Mouse (Mus musculus): ENCODE data around the gene Pbx1. TPM values are rescaled to one million over a fixed set of nuclear protein-coding genes. Genes with fewer than 3 reads are reported as not detected.

Gene Pbx1
- polyA plus RNA-seq, 1 experiment = 80.6 TPM

- Histone ChIP-seq H3K4me1 (peaks cover 97% of the 10 kb centered on the region), H3K4me3 (replicated peaks) (no peak overlapping the region), H3K36me3 (replicated peaks; ENCODE audit: low read length) (peaks cover 51% of the 10 kb centered on the region), H3K27me3 (replicated peaks) (no peaks in the 10 kb centered on the region), H3K9me3 (no peaks in the 10 kb centered on the region)
- no peak for TF ChIP-seq GATA1 (IDR thresholded peaks at IDR 0.05; ENCODE audit: borderline replicate concordance, low read length)
- TF ChIP-seq FLI1 (IDR thresholded peaks at IDR 0.05; ENCODE audit: low read length) = no peak
Measured at GRCm38 (mm10) chr1:168284566-168285141, 147.4 kb downstream of the Pbx1 start.

- Histone ChIP-seq H3K4me3 (replicated peaks) (peak overlapping the region; percentile 69), H3K27me3 (replicated peaks) (no peaks in the 10 kb centered on the region), H3K36me3 (replicated peaks; ENCODE audit: low read length) (peaks cover 48% of the 10 kb centered on the region), H3K9me3 (no peaks in the 10 kb centered on the region), H3K4me1 (peaks cover 95% of the 10 kb centered on the region)
- TF ChIP-seq GATA1 (IDR thresholded peaks at IDR 0.05; ENCODE audit: borderline replicate concordance, low read length) (no peak), FLI1 (IDR thresholded peaks at IDR 0.05; ENCODE audit: low read length) (no peak)
Measured at GRCm38 (mm10) chr1:168283841-168284565, 148.1 kb downstream of the Pbx1 start.

GRCm38 (mm10) chr1:168283421-168283820 is 148.6 kb downstream of the Pbx1 start:
- TF ChIP-seq GATA1 (IDR thresholded peaks at IDR 0.05; ENCODE audit: borderline replicate concordance, low read length) (no peak), FLI1 (IDR thresholded peaks at IDR 0.05; ENCODE audit: low read length) (no peak)

GRCm38 (mm10) chr1:168275678-168276077 is 156.4 kb downstream of the Pbx1 start:
- H3K9me3 ChIP-seq = no peaks in the 10 kb centered on the region
- no peaks in the 10 kb centered on the region for H3K27me3 ChIP-seq (replicated peaks)
- TF ChIP-seq GATA1 (IDR thresholded peaks at IDR 0.05; ENCODE audit: borderline replicate concordance, low read length) = no peak
- no peak for TF ChIP-seq FLI1 (IDR thresholded peaks at IDR 0.05; ENCODE audit: low read length)
- no peak overlapping the region for H3K4me3 ChIP-seq (replicated peaks)
- H3K36me3 ChIP-seq (replicated peaks; ENCODE audit: low read length) = peaks cover 52% of the 10 kb centered on the region
- peaks cover 96% of the 10 kb centered on the region for H3K4me1 ChIP-seq

More at GRCm38 (mm10) chr1:168283421-168283820, 148.6 kb downstream of the Pbx1 start:
- Histone ChIP-seq H3K9me3 (no peaks in the 10 kb centered on the region), H3K36me3 (replicated peaks; ENCODE audit: low read length) (peaks cover 49% of the 10 kb centered on the region), H3K27me3 (replicated peaks) (no peaks in the 10 kb centered on the region), H3K4me1 (peaks cover 95% of the 10 kb centered on the region), H3K4me3 (replicated peaks) (peak overlapping the region; percentile 33)

- Histone ChIP-seq H3K4me1 (peaks cover 98% of the 10 kb centered on the region), H3K36me3 (replicated peaks; ENCODE audit: low read length) (peaks cover 42% of the 10 kb centered on the region), H3K4me3 (replicated peaks) (no peak overlapping the region), H3K9me3 (no peaks in the 10 kb centered on the region), H3K27me3 (replicated peaks) (no peaks in the 10 kb centered on the region)
- TF ChIP-seq GATA1 (IDR thresholded peaks at IDR 0.05; ENCODE audit: borderline replicate concordance, low read length) = no peak
- TF ChIP-seq FLI1 (IDR thresholded peaks at IDR 0.05; ENCODE audit: low read length) = no peak
Measured at GRCm38 (mm10) chr1:168274296-168274695, 157.8 kb downstream of the Pbx1 start.

- TF ChIP-seq FLI1 (IDR thresholded peaks at IDR 0.05; ENCODE audit: low read length) (no peak), GATA1 (IDR thresholded peaks at IDR 0.05; ENCODE audit: borderline replicate concordance, low read length) (no peak)
- no peaks in the 10 kb centered on the region for H3K27me3 ChIP-seq (replicated peaks)
- no peaks in the 10 kb centered on the region for H3K9me3 ChIP-seq
- H3K36me3 ChIP-seq (replicated peaks; ENCODE audit: low read length) = peaks cover 52% of the 10 kb centered on the region
- H3K4me3 ChIP-seq (replicated peaks) = peak overlapping the region; percentile 46
- H3K4me1 ChIP-seq = peaks cover 99% of the 10 kb centered on the region
Measured at GRCm38 (mm10) chr1:168272091-168272490, 160.0 kb downstream of the Pbx1 start.

- Histone ChIP-seq H3K4me3 (replicated peaks) (peak overlapping the region; percentile 79), H3K9me3 (no peaks in the 10 kb centered on the region), H3K4me1 (peaks cover 95% of the 10 kb centered on the region), H3K36me3 (replicated peaks; ENCODE audit: low read length) (peaks cover 43% of the 10 kb centered on the region), H3K27me3 (replicated peaks) (no peaks in the 10 kb centered on the region)
- TF ChIP-seq GATA1 (IDR thresholded peaks at IDR 0.05; ENCODE audit: borderline replicate concordance, low read length) (no peak), FLI1 (IDR thresholded peaks at IDR 0.05; ENCODE audit: low read length) (no peak)
Measured at GRCm38 (mm10) chr1:168271207-168271606, 160.9 kb downstream of the Pbx1 start.

GRCm38 (mm10) chr1:168268751-168269623 is 163.1 kb downstream of the Pbx1 start:
- H3K27me3 ChIP-seq (replicated peaks) = no peaks in the 10 kb centered on the region
- H3K36me3 ChIP-seq (replicated peaks; ENCODE audit: low read length) = peaks cover 44% of the 10 kb centered on the region
- peak overlapping the region; percentile 38 for H3K4me3 ChIP-seq (replicated peaks)
- peaks cover 91% of the 10 kb centered on the region for H3K4me1 ChIP-seq
- no peaks in the 10 kb centered on the region for H3K9me3 ChIP-seq
- no peak for TF ChIP-seq GATA1 (IDR thresholded peaks at IDR 0.05; ENCODE audit: borderline replicate concordance, low read length)
- no peak for TF ChIP-seq FLI1 (IDR thresholded peaks at IDR 0.05; ENCODE audit: low read length)

- Histone ChIP-seq H3K36me3 (replicated peaks; ENCODE audit: low read length) (peaks cover 48% of the 10 kb centered on the region), H3K9me3 (no peaks in the 10 kb centered on the region), H3K27me3 (replicated peaks) (no peaks in the 10 kb centered on the region)
Measured at GRCm38 (mm10) chr1:168268224-168268623, 163.8 kb downstream of the Pbx1 start.

More at GRCm38 (mm10) chr1:168268224-168268623, 163.8 kb downstream of the Pbx1 start:
- peaks cover 84% of the 10 kb centered on the region for H3K4me1 ChIP-seq
- no peak for TF ChIP-seq FLI1 (IDR thresholded peaks at IDR 0.05; ENCODE audit: low read length)
- no peak for TF ChIP-seq GATA1 (IDR thresholded peaks at IDR 0.05; ENCODE audit: borderline replicate concordance, low read length)
- H3K4me3 ChIP-seq (replicated peaks) = no peak overlapping the region
